Mouse (Mus musculus) regulatory T cell (primary cell): Measurements from ENCODE around the gene Cx3cl1.

Experiments
- in situ Hi-C: fragments of 300-600 bp; cut with MboI, MseI; formaldehyde crosslinking; loops from one replicate; pipeline ENCODE4 v1.15.1; 2025; ENCODE audit warnings: high pct_unique_total_duplicates

Gene Cx3cl1

DNA sequence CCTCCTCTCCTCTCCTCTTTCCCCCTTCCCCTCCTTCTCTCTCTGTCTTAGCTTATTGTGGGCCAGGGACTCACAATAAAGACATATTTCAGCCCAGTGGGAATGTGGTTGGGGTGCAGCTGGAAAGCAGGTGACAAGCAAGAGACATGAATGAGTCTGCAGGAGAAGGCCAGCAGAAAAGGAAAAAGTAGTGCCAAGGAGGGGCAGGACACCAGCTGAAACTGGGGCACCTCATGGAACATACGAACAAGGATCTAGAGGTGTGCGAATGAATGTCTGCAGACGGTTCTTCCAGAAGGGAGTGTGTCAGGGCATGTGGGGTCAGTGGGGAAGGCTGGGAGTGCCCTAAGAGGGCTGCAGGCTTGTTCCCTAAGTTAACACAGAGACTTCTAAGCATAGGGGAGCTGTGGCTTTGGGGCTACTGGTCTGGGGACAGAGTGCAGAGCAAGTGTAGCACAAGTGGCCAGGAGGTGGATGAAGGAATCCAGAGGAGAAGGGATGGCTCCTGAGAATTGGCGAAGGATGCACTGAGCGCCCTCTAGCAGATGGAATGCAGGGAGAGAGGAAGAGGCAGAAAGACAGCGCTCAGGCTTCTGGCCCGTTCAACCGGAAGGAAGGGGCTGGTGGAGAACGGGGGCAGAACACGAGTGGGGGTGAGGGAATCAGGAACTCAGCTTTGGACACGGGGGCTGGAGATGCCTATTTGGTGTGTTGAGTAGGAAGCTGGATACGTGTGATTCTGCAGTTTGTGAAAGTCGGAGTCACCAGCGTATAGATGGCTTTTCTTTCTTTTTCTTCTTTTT is 29.7 kb downstream of the Cx3cl1 start:
- in situ Hi-C loops = no loop called here

DNA sequence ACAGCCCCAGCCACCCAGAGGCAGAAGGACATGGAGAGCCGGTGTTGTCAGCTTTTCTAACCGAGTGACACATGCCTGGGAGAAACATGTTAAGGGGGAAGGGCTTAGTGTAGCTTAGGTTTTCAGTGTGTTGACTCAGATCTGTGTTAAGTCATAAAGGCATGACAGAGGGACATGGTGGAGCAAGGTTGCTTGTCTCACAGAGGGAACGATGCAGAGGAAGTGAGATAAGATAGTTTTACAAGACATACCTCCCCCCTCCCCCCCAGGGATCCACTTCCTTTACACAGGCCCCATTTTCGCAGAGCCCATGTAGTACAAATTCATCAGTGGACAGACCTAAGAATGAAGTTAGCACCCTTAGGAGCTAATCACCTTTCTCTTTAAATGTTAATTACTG is 30.6 kb downstream of the Cx3cl1 start:
- in situ Hi-C loops = no loop called here

DNA sequence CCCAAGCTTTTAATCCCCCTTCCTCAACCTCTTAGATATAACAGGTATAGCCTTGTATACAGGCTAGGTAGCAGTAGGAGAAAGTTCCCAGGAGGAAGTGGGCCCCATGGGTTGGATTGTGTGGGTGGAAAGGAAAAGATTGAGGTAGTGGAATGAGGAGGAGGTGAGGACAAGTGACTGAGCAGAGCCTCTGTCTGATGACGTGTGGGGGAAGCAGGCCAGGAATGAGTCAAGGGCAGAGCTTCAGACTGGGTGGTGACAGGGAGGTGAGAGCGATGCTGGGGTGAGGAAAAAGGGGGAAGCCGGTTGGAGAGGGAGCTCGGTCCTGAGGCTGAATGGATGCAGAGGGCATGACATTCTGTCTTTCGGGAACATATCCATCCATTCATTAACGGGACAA is 31.7 kb downstream of the Cx3cl1 start:
- in situ Hi-C loops = no loop called here

DNA sequence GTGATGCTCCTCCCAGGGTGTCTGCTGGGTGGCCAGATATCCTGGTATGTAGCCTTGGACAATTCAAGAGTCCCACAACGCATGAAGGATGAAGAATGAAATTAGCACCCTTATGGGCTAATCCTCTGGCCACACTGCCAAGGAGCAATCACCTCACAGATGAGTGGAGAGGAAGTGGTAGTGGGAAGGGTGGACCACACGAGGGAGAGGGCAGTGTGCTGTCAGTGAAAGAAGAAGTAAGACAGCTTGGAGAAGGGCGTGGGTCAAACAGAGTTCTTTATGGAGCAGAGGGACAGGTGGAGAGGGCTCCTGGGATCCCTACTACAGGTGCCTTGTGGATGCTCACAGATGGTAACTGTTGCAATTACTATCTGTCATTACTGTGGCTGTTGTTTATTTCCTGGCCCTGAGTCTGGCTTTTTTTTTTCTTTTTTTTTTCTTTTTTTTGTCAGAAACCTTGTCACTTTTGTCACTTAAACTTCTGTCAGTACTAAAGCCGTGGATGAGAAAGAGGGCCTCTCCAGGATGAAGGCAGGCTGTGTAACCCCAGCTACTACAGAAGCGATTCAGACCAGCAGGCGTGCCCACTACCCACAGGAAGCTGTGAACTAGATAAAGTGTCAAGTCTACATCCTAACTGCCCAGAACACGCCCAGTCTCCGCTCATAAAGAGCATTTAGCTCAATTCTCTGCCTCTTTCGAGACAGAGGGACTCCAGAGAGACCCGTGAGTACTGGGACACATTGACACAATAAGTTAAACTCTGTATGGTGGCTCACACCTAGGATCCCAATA is 32.9 kb downstream of the Cx3cl1 start:
- in situ Hi-C loops = loop anchor here (5.0 kb wide), 1 partner anchor 97 kb away; no protein-coding TSS in a partner anchor

DNA sequence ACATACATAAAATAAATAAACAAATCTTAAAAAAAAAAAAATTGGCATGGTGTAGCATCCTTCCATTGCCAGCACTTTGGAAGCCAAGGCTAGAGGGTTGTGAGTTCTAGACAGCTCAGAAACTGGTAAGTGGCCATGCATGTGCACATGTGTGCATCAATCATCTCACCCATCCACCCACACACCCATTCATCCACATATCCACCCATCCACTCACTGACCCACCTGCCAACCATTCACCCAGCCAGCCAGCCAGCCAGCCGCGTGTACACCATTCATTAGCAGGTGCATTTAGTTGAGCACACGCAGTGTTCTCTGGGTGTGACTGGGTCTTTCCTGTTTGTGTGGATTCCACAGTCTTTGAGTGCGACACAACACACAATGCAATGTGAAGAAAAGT is 34.0 kb downstream of the Cx3cl1 start:
- in situ Hi-C loops = loop anchor here (5.0 kb wide), 1 partner anchor 99 kb away; no protein-coding TSS in a partner anchor

DNA sequence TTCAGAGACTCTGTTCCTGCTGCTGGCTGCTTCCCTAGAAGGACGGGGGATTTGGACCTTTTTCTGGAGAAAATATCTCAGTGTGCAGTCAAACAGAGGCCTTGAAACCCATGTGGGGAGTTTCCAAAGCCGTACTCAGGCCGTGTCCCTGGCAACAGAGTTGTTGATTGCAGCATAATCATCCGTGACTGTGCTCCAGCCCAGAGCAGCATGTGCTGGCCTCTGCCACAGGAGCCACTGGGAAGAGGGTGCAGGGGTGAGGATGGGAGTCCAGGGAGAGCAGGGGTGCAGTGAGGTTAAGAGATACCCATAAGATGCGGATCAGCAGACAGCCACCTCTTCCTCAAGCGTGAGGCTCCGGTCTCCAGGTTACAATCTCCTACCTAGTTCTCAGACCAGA is 35.7 kb downstream of the Cx3cl1 start:
- in situ Hi-C loops = loop anchor here (5.0 kb wide), 1 partner anchor 100 kb away; no protein-coding TSS in a partner anchor

DNA sequence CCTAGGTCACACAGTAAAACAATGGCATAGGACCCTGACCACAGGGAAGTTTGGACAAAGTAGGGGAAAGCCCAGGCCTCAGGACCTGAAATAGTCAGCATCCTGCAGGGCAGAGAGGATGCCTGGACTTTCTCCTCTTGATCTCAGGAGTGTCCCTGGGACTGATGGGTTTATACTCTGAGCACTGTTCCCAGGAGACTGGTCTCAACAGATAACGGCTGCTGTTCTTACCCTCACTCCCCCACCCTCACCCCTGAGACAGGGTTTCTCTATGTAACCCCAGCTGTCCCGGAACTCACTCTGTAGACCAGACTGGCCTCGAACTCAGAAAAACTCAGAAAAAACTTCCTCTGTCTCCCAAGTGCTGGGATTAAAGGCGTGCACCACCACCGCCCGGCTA is 36.6 kb downstream of the Cx3cl1 start:
- in situ Hi-C loops = loop anchor here (5.0 kb wide), 1 partner anchor 101 kb away; no protein-coding TSS in a partner anchor

DNA sequence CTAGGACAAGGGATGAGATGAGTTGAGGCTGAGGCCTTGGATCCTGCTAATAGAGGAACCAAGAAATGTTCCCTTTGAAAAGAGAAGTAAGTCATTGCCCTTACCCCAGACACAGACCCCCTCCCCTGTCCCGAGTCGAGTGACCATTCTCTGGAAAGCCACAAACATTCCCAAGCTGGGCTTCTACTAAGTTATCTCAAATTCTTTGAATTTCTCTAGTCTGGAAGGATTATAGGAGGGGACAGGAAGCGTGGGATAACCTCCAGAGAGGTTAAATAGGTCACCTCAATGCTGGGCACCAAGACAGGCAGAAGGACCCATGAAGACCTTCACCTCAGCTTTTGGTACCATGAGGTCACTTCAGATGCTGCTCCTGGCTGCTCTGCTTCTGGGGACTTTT is 38.3 kb downstream of the Cx3cl1 start, which contains the start of gene Ccl17:
TSS of gene Ccl17 (plus strand) at position 301 of the 400 bp plus-strand sequence.
- in situ Hi-C loops = no loop called here

DNA sequence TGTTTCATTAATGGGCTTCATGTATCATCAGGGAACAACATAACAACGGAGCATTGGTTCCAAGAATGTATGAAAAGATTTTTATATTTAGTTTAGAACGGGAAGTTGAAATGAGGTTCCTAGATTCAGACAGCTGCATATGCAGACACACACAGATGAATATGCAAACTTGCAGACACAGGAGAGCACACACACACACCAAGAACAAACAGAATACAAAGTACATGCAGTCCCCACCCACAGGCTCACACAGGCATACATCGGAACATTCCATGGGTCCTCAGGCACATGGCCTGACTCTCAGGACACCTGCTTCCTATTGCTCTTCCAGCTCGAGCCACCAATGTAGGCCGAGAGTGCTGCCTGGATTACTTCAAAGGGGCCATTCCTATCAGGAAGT is 39.0 kb downstream of the Cx3cl1 start:
- in situ Hi-C loops = no loop called here

DNA sequence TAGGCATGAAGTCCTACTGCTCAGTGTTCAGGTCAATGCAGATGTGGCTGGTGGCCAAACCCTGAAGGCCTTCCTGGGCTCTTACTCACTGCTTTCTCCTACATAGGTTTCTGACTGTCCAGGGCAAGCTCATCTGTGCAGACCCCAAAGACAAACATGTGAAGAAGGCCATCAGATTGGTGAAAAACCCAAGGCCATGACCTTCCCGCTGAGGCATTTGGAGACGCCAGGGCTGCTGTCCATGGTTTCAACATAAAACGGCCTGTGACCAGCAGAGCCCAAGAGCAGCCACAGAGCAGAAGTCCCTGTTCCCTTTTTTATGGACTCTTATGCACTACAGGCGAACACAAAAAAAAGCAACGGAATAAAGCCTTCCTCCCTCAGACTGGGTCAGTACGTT is 39.8 kb downstream of the Cx3cl1 start:
- in situ Hi-C loops = no loop called here

DNA sequence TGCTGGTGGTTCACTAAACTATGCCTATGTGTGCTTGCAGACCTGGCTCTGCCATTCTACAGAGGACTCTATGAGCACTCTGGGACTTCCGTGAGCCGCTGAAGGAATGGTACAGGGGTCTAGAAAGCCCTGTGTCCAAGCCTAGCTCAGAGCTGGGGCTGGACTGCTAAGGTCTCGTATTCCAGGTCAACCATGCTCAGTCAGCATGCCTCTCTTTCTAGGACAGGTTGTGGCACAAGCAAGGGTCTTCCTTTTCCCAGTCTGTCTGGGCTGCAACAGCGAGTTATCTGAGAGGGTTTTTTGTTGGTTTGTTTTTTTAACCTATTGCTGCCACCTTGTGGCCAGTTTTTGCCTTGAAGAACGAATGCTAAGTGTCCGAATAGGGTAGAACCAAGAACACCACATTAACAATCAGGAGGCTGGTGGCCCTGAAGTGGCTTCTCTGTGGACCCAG is 40.9 kb downstream of the Cx3cl1 start:
- in situ Hi-C loops = no loop called here

DNA sequence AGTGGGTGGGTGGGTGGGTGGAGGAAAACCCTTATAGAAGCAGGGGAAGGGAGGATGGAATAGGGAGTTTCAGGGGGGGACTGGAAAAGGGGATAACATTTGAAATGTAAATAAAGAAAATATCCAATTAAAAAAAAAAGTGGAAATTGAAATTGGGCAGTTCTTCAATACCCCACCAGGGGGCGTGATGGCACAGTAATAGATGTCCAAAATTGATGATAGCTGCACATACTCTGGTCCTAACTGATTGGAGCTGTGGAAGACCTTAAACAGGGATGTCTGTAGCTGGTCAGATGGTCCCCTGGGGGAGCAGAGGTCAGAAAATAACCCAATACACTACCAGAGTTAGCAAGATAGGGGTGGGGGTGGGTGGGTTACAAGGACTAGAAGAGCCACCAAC is 42.7 kb downstream of the Cx3cl1 start:
- in situ Hi-C loops = no loop called here

DNA sequence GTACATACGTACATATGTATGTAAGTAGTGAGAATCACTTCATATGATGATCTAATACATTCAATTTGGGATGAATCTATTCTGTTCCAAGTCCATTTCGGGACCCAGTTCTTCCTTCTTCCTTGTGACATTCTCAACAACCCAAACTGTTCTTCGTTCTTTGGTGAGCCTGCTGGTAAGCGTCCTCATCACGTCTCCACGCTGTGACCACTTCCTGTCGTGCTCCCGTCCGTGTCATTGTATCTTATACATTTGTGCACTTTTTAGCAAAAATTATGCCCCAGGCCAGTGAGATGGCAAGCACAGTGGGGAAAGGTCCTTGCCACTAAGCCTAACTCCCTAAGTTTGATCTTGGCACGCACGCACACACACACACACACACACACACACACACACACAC is 46.1 kb downstream of the Cx3cl1 start:
- in situ Hi-C loops = no loop called here

DNA sequence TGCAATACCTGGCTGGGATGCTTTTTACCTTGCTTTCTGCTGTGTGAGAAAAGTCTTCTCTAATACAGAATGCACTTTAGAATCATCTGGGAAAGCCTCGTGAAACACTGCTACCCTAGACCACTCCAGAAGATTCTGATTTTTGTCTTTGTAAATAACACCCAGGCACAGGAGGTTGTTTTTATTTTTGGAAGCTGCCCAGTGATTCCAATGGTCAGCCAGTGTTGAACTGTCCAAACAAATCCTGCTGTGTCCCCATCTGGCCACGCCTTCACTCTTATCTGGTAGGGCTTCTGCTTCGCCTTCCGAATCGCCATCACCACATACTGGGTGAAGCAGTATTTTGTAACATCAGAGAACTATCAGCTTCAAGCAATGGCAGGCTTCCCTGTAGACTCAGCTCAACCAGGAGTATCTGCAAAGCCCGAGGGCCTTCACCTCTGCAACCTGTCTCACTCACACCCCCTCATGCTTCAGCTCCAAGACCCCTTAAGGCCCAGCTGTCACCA is 47.9 kb downstream of the Cx3cl1 start:
- in situ Hi-C loops = no loop called here

DNA sequence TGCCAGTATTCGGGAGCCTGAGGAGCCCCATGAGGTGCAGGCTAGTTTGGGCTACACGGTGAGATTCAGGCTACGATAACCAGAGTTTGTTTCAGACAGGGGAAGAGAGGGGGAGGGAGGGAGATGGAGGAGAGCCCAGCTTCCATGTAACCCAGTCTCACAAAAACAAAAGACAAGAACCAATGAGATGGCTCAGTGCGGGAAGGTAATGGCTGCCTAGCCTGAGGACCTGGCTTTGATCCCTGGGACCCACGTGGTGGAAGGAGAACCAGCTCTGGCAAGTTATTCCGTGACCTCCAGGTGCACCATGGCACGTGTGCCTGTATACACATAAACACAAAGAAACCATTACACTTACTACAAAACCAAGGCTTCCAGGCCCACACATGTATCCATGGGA is 48.7 kb downstream of the Cx3cl1 start:
- in situ Hi-C loops = no loop called here

DNA sequence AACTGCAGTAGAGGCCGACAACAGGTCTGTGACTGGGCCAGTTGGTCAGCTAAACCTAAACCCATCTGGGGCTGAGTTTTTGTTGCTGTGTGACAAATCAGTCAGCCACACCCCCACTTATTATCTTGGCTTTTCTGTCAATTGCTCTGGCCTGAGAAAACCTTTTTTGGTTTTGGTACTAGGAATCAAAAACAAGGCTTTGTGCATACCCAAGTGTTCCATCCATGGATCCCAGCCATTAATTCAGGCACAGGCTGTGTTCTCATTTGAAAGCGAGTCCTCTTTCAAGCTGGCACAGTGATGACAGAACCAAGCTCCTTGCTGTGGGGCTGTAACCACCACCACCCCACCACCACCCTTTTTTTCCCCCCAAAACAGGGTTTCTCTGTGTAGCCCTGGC is 49.6 kb downstream of the Cx3cl1 start:
- in situ Hi-C loops = no loop called here

DNA sequence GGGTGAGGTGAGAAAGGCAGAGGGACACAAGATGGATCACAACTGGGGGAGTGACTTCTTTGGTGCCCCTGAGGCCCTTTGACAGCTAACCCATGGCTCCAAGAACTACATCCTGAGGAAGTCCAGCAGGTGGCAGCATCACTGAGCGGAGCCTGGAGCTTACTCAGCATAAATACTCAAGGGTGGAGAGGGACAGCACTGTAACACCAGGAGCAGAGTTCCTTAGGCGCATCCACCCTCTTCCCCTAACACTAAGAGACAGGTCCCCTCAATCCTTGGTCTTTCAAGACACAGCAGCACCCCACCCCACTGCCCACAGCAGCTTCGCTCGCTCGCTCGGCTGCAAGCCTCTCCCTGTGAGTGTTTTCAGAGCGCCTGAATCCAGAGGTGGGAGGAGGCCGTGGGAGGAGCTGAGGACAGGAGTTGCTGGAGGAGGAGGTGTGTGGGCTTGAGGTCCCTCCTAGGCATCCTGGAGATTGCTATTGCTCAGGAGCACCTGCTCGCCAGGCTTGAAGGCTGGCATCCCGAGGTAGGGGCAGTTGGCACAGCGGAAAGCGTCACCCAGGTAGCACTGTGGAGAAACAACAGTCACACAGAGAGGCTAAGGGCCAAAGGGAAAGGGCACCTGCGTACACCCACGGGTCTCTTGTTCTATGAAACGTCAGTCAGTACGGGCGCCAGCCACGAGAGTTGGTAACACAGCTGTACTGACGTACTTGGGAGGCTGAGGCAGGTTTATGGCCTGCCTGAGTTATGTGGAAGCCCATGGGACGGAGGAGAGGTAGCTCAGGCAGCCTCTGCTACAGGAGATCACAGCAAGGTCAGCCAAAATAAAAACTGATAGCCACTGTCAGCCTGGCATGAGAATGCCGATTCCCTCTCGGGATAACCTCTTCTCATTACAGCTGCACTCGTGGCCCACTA is 51.1 kb downstream of the Cx3cl1 start:
- in situ Hi-C loops = no loop called here

DNA sequence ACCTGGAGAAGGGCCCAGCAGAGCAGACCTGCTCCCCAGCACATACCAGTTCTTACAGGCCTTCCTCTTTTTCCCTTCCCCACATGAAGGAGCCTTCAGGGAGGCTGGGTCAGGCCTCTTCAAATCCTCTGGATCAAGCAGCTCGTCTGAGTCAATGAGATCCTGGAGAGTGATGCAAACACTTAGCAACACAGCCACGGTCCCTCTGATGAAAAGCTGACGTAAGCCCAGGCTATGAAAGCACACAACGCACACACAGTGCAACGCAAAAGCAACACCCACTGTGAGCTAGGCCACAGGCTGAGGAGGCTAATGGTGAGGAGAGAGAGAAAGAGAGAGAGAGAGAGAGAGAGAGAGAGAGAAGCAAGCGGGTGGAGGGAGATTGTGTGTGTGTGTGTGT is 53.4 kb downstream of the Cx3cl1 start:
- in situ Hi-C loops = no loop called here

DNA sequence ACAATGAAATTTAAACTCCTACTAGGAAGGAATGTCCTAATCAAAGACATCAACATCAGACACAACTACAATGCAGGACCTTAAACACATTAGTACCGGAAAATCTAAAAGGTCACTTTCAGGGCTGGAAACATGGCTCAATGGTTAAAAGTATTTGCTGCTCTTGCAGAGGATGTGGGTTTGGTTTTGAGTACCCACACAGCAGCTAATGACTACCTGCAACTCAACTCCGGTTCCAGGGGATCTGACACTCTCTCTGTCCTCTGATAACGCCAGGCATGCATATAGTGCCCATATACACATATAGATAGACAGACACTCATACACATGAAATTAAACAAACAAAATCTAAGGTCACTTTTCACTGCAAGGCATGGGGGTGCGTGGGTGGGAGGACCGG is 54.4 kb downstream of the Cx3cl1 start:
- in situ Hi-C loops = no loop called here

DNA sequence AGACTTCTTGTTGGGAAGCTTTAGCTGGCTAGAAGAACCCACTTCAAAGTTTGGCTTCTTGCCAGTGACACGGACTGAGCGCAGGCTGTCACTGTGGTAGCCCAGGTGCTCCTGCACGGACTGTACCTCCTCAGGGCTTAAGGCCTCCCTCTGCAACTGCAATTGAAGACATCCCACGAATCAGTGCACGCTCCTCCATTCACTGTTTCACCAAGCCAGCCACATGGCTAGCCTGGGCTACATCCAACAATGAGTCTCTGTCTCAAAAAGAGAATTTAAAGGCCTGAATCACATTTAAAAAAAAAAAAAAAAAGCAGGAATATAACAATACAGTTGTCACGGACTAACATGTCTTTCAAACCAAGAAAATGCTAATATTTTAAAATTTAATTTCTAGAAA is 56.5 kb downstream of the Cx3cl1 start:
- in situ Hi-C loops = no loop called here
